Mouse (Mus musculus): ENCODE results near the gene Sirt4.
"Not testable (repeated sequence)": the region's sequence is repeated elsewhere in the genome, so short reads cannot be mapped to it uniquely, and the experiment has no call there.

Gene Sirt4

DNA sequence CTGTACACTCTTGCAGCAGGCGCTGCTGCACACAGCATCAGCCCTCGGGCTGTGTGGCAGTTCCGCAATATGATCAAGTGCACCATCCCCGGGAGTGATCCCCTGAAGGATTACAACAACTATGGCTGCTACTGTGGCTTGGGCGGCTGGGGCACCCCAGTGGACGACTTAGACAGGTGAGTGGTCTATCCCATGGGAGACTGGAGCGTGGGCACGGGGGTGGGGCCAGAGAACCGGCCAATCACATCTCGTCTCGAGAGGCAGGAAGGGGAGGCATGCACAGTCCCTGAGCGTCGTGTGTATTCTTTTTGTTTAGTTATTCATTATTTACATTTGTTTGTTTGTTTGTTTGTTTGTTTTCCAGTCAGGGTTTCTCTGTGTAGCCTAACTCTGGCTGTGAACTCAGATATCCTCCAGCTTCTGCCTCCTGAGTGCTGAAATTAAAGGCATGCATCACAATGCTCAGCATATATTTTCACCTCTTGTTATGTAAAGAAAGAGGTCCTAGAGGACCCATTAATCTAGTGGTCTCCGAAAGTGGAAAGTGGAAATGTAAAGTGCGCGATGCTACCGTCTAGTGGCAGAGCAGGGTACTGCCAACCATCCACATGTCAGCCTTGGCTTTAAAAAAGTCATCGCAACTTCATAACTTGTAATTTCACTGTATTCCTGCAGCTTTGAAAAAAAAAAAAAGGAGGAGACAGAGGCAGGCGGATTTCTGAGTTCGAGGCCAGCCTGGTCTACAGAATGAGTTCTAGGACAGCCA, 13.6 kb downstream of the Sirt4 start:
- no peak for DNase-seq (ENCODE audit: low spot score)

DNA sequence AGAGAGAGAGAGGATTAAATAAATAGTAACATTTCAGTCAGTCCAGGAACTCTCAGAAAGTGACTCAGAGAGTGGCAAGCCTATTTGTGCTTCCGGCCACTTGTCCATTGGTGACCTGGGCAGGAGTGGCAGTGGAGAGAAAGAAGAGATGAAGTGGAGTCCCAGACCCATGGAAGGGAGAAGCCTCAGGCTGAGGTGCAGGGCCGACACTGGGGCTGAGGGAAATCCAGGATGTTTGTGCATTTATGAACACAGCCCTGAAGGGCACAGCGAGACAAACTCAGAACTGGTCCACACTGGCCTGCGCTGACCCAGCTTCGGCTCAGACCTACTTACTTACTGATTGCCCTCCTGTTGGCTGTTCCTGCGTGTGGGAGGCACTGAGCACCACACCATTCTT, 14.7 kb downstream of the Sirt4 start:
- DNase-seq (ENCODE audit: low spot score): no peak

DNA sequence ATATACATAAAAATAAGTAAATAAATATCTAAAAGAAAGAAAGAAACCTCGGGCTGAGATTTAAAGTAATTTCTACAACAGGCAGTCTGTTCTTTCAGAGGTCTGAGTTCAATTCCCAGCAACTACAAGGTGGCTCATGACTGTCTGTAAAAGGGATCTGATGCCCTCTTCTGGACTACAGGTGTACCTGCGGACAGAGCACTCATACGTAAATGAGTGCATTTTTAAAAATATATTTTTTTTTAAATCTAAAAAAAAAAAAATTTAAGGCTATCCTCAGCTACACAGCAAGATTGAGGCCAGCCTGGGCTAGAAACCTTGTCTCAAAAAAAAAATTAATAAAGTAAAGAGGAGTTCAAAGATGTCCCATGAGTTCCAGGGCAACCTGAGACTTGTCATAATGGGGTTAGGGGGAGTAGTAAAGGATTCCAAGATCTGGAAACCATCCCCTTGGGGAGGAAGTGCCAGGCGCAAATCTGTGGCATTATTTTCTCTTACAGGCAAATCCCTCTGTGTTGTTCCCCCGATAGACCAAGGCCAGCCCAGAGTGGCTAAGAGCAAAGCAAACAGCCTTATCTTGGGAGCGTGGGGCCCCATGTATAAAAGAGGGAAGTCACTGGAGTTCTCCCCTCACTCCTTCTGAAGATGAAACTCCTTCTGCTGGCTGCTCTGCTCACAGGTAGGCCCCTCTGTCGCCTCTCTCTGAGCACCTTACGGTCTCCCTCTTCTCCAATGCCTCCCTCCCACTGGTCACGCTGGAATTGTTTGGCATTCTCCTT, 18.7 kb downstream of the Sirt4 start, which contains the start of gene Pla2g1b:
Gene Pla2g1b (plus strand): TSS at position 621 of the 779 bp plus-strand sequence.
- no peak for DNase-seq (ENCODE audit: low spot score)

DNA sequence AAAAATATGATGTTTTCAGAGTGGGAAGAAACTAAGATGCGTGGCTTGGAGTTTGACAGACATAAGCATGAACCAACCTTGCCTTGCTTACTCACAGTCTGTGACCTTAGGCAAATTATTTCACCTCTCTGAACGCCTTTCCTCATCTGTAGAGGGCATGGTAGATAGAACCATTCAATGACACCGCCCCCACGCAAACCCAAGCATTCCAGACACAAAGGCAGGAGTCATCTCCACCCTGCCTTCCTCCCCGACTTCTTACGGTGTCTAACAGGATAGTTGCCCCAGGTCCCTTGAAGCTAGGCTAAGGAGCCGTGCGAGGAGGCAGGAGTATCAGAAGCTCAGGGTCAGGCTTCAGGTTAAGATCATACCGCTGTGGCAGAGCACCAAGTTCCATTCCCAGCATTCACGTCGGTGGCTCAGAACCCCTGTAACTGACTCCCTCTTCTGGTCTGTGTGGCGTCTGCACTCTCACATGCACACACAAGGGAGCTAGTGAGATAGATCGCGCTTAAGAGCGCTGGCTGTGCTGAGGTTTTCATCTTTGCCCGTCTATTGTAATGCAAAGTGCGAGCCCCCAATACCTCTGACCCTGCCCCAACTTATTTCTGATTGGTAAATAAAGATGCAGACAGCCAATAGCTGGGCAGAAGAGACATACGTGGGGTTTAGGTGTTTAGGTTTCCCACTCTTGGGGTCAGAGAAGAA, 20.0 kb downstream of the Sirt4 start:
- DNase-seq (ENCODE audit: low spot score): no peak

DNA sequence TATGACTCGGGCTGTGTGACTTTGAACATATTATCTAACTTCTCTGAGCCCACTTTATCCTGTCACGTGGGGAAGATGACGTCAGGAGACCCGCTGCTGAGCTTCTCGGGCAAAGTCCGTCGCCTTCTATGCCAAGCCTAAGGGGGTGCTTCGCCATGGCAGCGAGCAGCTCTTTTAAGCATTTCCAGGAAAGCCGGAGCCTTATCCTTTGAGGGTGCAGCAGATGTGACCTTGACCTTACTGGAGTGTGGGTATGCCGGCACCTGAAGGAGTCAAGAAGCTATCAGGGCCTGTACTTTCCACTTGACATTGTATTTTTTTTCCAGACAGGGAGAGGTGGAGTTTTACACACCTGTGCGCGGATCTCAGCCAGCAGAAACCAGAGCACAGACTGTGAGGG, 25.6 kb downstream of the Sirt4 start:
- no peak for DNase-seq (ENCODE audit: low spot score)

DNA sequence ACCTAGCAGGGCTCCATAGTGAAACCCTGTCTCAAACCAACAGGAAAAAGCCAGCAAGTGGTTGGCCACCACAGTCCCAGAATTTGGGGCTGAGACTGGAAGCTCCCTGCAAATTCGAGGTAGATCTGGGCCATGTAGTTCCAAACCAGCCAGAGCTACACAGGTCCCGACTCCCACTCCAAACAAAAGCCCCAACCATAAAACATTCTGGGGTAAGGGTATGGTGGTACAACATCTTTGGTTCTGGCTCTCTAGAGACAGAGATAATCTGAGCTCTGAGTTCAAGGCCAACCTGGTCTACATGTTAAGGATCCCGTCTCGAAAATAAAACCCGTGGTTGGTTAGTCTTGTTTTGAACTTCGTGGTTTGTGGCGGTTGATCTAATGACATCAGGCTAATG, 28.7 kb downstream of the Sirt4 start:
- no peak for DNase-seq (ENCODE audit: low spot score)

DNA sequence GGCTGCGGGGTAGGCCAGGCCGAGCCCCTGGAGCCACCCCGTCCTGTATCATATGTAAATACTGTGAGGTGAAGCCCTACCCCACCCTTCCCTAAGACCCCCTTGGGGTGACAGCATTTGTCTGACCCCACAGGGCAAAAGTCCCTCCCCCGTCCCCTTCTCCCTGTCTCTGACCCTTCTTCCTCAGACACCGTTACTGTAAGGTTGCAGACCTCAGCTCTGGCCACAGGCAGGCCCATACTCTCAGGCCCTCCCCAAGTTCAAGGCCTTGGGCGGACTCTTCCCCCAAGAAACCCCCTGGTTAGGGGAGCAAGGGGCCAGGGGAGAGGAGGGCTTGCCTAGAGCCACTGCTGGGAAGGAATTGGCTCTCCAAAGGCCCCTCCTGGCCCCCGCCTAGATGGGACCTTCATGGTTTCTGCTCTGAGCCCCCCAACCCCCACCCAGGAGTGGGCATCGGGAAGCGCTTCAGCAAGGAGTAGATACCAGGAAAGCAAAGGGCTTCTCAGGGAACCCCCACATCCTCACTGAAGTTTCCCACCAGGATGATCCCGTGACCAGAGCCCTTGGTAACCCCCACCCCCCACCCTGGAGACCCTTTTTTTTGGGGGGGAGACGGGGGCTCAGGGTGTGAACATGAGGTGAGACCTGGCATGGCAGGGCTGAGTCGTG, 30.0 kb downstream of the Sirt4 start:
- DNase-seq (ENCODE audit: low spot score): no peak

DNA sequence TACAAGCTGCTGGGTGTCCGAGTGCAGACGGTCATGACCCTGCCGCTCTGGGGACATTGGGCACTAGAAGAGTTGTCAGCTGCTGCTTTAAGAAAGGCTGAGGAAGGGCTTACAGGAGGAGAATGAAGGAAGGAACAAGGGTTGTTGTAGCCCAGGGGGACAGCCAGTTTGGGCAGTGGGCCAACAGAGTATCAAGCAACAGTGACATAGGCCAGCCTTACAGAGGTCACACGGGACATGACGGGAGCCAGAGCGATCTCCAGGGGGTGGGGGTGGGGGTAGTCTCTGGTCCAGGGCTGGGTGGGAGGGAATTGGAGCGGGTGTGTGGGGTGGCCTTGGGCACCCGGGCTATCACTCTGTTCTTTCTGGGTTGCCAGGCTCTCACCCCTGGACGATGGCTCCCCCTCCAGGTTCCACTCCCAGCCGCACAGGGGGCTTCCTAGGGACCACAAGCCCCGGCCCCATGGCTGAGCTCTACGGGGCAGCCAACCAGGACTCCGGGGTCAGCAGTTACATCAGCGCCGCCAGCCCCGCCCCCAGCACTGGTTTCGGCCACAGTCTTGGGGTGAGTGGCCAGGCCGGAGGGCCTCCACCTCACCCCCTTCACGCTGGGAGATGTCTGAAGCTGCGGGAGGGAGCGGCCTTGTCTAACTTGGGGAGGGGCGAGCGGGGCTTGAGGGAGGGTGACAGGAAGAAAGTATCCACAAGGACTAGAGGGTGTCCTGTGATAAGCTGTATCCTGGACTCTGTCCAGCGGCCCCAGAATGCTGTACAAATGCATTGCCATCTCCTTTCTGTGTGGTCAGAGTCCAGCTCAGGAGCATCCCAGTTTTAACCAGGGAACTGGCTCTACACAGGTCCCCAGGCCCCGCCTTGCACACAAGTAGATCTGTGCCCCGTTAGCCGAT, 33.9 kb downstream of the Sirt4 start:
- DNase-seq (ENCODE audit: low spot score): no peak

DNA sequence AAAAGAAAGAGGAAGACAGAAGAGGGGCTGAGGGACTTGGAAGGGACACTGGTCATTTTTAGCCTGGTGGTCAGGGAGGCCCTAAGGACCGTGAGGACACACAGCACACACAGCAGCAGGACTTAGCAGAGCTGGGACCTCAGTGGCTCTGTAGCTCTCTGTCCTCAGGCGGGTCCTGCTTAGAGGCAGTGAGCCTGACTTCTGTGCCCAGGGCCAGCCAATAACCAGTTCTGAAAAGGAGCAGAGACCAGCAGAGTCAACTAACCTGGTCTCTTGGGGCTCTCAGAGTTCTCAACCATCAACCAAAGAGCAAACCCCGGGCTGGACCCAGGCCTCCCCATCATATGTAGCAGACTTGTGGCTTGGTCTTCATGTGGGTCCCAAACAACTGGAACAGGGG, 35.3 kb downstream of the Sirt4 start:
- DNase-seq (ENCODE audit: low spot score): no peak

DNA sequence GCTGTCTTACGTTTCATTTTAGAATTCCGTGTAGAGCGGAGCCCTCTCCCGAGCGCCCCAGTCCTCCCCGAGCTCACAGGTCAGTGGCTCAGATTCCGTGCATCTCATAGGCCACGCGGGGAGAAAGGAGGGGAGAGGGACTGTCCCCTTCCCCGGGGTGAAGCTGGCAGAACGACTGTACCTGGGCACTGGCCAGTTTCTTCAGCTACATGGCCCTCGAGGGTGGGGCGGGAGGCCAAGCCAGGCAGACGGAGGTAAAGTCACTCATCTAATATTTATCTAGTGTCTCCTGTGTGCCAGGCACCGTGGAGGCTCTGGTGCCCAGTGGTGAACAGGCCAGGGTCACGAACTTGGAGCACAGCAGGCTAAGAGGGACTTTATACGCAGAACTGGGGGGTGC, 37.4 kb downstream of the Sirt4 start:
- DNase-seq (ENCODE audit: low spot score): no peak

DNA sequence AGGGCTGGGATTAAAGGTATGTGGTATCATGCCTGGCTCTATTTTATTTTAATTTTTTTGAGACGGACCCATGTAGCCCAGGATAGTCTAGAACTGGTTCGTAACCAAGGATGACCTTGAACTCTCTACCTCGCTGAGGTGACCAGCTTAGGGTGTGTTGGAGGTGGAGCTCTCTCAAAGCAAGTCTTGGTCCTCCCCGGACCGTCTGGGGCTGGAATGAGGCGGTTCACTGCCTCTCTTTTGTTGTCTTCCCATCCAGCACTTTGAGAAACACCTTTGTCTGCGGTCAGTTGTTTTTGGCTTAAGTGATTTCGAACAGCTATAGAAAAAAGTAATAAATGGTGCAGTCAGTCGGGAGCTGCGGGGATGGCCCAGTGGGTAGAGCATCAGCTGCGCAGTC, 40.4 kb downstream of the Sirt4 start:
- DNase-seq (ENCODE audit: low spot score): no peak

DNA sequence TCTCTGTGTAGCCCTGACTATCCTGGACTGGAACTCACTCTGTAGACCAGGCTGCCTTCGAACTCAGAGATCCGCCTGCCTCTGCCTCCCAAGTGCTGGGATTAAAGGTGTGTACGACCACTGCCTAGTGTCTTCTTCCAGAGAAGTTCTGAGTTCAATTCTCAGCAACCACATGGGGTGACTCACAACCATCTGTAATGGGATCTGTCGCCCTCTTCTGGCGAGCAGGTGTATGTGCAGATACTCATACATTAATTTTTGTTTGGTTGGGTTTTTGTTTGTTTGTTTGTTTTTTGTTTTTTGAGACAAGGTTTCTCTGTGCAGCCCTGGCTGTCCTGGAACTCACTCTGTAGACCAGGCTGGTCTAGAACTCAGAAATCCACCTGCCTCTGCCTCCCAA, 41.9 kb downstream of the Sirt4 start:
- DNase-seq (ENCODE audit: low spot score): not testable (repeated sequence)

DNA sequence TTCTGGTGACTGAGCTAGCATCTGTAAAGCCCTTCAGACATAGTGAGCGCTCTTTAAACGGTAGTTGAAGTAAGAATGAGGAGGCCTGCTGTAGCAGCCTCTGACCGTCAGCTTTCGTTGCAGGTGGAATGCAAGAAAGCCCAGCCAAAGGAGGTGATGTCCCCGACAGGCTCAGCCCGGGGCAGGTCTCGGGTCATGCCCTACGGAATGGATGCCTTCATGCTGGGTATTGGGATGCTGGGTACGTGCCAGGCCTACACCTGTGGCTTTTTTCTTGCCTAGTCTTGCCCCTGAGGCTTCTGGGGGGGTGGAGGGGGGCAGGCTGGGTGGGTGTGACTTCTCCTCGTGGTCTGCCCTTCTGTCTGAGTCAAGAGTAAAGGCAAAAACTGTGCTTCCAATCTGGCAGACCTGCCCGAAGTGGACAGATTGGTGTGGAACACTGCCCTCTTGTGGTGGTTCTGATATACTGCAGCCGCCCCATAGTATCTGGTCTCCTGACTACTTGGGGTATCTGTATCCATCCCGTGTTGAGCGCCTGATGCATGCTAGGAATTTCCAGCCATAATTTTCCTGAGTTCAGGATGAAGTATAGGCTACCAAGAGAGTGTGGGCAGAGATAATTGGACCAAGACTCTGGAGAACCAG, 43.2 kb downstream of the Sirt4 start:
- DNase-seq (ENCODE audit: low spot score): peak; percentile 41

DNA sequence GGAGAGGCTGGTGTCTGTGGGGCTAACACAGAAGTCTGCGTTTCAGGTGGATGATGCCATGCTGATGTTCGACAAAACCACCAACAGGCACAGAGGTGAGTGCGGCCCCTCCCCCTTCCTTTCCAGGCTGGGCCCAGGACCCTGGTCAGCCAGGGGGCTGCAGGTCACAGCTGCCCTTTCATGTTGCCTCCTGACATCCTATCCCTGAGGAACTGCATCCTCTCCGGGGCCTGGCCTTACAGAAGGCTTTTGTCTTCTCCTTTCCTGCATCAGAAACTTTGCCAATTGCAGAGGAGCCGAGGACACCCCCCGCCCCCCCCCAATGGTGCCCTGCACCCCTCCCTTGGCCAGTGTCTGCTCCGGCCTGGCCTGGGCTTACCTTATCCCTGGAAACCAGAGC, 45.9 kb downstream of the Sirt4 start:
- DNase-seq (ENCODE audit: low spot score): no peak

DNA sequence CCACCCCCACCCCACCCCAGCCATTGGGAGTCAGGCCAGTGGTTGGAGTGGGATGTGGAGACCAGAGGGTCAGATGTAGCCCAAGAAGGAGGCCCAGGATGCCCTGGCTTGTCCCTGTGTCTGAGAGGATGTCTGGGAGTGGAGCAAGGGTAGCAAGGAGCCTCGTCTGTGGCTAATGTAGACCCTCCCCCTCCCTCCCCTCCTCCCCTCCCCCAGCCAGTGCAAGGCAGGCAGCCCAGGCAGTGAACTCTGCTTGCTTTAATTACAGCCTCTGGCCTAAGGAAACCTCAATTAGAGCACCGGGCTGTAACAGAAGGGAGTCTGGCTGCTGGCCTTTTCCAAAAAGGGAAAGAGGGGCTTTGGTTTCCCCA, 46.6 kb downstream of the Sirt4 start:
- DNase-seq (ENCODE audit: low spot score): no peak

DNA sequence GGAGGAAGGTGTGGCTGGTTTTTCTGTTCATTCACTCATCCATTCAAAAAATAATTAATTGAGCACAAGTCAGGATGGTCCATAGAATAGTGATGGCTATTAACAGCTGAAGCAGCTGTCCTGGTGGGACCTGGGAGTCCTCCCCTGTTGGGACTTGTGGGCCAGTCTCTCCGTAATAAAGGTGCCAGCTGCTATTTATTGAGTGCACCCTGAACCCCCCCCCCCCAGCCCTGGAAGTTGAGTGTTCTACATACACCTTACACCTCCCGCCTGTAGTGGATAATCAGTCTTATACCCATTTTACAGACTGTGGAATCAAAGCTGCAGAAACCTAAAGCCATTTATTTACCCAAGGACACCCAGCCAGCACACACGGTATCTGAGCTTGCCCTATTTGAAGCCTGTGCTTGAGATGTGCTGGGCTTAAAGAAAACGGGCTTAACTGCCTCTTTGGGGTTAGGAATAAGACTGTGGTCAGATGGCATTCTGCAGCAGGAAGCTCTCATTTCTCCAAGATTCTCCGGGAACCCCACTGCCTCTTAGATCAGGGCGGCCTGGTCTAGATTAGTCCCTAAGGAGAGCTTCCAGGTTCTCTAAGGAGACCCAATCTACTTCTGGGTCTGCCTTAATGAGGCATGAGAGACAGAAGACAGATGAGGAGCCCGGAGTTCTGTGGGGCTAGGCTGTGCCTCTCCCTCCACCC, 47.1 kb downstream of the Sirt4 start:
- no peak for DNase-seq (ENCODE audit: low spot score)

DNA sequence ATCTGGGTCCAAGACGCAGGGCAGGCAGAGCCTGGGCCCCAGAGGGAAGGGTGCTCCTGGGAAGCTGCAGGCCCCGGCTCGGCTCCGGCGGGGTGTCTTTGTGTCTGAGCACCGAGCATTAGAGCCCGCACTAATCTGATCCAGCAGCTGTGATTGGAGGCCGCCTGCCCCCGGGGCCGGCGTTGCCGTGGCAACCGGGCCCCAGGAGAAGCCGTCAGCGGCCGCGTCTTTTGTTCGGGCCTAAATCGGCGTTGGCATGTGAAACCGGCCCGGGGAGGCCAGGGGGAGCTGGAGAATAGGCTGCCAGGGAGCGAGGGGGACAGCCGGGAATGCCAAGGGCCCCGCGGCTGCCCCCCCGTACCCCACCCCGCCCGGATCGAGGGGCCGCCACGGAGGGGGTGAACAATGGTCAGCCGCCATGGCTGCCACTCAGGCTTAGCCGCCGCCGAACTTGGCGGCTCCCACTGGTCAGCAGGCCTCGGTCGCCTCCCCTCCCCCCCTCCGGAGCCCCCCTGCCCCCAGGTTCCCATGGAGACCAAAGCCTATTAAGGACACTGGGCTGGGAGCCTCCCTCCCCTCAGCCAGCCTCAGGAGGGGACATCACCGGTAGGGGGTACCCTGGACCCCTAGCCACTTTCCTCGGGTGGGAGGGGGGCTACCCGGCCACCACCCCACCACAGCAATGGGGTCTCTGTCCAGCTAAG, 48.0 kb downstream of the Sirt4 start:
- no peak for DNase-seq (ENCODE audit: low spot score)

DNA sequence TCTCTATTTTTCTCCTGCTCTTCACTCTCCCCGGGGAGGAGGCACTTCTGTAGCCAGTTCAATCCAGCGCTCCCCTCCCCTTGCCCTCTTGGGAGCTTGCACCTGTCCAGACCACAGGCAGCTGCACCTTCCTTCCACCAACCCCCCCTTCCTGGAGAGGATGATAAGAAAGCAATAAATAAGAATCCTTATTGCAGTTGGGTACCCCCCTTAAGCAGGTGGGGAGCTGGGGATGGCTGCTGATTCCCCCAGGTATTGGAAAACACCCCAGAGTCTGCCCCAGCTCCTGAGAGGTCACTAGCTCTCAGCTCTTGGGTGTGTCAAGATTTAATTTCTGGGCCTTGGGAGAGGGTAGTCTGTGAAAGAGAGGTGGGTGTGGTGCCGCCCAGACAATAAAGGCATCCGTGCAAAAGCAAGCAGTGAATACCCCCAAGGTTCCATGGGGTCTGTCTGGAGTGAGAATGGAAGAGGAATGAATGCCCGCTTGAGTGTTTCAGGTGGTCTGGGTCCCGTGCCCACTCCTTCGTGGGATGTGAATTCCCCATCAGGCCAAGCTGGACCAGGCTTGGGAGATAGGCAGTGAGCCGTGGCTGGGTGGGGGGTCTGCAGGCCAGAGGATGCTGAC, 48.7 kb downstream of the Sirt4 start:
- DNase-seq (ENCODE audit: low spot score): no peak
